Mouse (Mus musculus) layer of hippocampus, adult 2 months (tissue): ENCODE measurements around the gene Acadm. TPM values are rescaled to one million over a fixed set of nuclear protein-coding genes. Genes with fewer than 3 reads are reported as not detected.
A peak's percentile ranks its signal among the peaks of the same experiment; 100 is the strongest.

Source experiments
- DNase-seq, 2 experiments: peaks; one replicate each; pipeline ENCODE4 v3.0.0; 2022; ENCODE audit warnings: low spot score in 2 of 2
- H3K27ac ChIP-seq: fragments of 200-600 bp; 2 replicates; pipeline ENCODE4 v1.8.1; 2022
- H3K4me3 ChIP-seq: fragments of 200-600 bp; 2 replicates; pipeline ENCODE4 v1.8.1; 2022; ENCODE audit warnings: mild to moderate bottlenecking
- CTCF ChIP-seq: fragments of 200-600 bp; conservative IDR thresholded peaks from 2 replicates; pipeline ENCODE4 v1.8.1; 2022; ENCODE audit warnings: antibody characterized with exemption, mild to moderate bottlenecking, moderate library complexity
- total RNA-seq, 2 experiments: library from RNA; stranded (reverse); gene quantifications; 2 replicates each; pipeline ENCODE4 v1.2.3; 2021

Gene Acadm
- total RNA-seq, 2 experiments from 2014 or later = 41.5 to 53.9 TPM

DNA sequence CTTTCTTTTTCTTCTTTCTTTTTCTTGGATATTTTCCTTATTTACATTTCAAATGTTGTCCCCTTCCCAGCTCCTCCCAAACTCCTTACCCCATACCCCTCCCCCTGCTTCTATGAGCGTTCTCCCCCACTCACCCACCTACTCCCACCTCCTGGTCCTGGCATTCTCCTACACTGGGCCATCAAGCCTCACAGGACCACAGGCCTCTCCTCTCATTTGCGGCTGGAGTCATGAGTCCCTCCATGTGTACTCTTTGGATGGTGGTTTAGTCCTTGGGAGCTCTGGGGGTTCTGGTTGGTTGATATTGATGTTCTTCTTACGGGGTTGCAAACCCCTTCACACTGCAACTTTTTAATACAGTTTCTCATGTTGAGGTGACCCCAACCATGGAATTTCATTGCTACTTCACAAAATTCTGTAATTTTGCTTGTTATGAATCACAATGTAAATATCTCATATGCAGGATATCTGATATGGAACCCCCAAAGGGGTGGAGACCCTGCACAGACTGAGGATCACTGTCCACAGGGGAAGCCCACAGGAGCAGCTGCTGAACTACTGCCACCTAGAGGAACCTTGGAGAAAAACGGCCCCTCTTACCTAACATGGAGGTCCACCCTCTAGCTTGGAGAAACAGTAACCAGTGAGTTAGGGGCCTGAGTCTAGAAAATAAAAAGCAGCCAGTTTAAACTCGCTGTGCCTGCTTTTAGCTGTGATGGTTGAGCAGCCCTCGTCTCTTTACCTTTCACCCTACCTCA, 17.4 kb upstream of the Acadm start:
- peak; percentile 74 for TF ChIP-seq CTCF
- Histone ChIP-seq H3K4me3 (no peak overlapping the region), H3K27ac (no peak overlapping the region)
- DNase-seq = no peak

DNA sequence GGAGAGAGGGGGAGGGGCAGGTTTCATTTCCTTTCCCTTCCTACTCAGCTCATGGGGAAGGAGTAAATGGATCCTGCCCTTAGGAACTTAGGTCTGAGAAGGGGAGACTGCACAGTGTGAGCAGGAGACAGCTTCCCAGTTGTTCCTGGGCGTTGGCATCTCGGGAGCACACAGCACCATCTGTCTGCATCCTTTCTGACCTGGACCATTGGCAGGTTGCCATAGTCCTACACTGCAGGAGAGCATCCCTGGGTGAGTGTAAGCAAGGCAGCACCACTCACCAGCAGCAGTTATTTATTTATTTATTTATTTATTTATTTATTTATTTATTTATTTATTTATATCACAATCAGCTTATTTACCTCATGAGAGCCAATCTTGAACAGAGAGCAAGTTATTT, 16.5 kb upstream of the Acadm start:
- H3K4me3 ChIP-seq = no peak overlapping the region
- TF ChIP-seq CTCF = no peak
- no peak overlapping the region for H3K27ac ChIP-seq
- no peak for DNase-seq

DNA sequence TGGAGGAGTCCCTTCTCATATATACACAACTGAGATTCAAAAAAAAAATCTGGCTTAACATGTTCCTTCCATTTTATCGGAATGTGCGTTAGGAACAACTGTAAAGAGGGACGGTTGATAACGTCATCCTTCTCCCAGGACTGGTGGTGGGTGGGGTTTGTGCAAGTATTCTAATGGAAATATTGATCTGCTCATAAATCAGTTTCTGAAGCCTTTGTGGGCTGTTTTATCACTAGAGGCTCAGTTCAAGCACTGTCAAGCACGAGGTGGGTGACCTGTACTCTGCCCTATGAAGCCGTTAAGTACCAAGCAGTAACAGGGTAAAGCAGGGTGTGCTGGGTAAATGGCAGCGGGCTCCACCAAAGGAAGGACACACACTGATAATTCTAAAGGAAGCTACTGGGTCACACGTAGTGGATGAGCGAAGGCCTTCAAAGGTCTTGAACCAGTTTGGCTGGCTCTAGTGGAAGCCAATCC, 15.3 kb upstream of the Acadm start:
- DNase-seq = no peak
- Histone ChIP-seq H3K4me3 (no peak overlapping the region), H3K27ac (no peak overlapping the region)
- no peak; the same call in 1 of the 2 replicates for TF ChIP-seq CTCF

DNA sequence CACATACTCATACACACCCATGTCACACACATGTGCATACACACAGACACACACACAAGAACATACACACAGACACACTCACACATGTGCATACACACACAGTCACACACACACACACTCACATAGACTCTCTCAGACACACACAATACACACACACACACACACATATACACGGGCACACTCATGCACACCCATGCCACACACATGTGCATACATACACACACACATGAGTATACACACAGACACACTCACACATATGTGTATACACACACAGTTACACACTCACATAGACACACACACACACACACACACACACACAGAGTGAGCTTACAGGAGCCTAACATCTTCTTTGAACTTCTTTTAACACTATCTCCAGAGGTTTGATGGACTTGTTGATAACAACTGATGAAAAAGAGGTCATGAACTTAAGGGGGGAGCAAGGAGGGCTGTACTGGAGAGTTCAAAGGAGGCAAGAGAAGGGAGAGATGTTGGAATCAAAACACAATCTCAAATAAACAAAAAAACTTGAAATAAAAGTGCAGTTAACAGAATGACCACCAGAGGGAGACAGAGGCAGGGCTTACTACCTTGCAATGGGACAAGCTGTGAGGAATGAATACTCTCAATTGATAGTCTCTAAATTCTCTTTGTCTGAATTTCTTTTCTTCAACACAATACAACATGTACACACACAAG, 14.8 kb upstream of the Acadm start:
- no peak overlapping the region for H3K27ac ChIP-seq
- DNase-seq = peak; percentile 53 to 67
- H3K4me3 ChIP-seq = no peak overlapping the region
- TF ChIP-seq CTCF = peak; percentile 96

DNA sequence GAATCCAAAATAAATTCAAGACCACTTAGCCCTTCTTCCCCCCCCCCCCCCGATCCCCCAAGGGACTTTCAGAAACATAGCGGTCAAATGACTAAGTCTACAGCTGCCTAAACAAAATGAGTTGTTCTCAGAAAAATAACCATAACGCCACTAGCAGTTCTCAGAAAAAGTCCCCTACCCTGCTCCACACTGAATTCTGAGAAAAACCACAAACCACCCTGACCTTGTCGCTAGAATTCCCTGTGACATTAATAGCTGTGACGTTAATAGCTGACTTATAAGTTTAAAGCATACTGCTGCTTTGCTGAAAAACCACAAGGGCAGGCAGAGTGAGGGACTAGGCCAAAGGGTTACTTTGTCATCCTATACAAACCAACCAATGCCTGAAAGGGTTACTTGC, 13.5 kb upstream of the Acadm start:
- no peak overlapping the region for H3K27ac ChIP-seq
- DNase-seq = no peak
- no peak for TF ChIP-seq CTCF
- no peak overlapping the region for H3K4me3 ChIP-seq

DNA sequence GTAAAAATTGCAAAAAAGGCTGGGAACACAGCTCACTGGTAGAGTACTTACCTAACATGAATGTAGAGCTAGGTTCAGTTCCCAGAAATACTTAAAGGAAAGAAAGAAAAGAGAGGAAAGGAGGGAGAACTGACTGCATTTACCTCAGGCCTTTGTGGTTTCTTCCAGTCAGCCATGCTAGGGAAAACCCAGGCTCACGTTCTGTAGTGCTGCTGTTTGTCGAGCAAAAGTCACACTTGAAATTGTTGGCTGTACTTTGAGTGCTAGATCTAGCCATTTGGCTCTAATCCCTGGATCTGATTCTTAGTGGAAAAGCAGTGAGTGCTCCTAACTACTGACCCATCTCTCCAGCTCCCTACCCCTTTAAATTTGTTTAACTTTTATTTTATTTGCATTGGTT, 3.7 kb upstream of the Acadm start:
- no peak for TF ChIP-seq CTCF
- Histone ChIP-seq H3K4me3 (no peak overlapping the region), H3K27ac (no peak overlapping the region)
- DNase-seq = no peak

DNA sequence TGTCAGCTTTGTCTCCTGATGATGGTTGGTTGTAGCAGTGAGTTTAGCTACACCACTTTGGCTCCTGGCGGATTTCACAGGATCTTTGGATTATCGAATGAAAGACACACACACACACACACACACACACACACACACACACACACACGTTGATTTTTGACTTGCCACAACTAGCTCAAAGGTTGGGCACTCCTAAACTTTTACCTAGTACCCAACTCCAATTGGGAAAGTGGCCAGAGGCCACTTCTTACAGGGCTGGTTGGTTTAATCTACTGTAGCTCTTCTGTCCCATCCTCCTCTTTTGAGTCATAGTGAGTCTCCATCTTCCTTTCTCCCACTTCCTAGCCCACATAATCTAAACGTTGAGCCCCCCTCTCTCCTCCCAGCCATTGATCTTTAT, 2.8 kb upstream of the Acadm start:
- DNase-seq = no peak
- TF ChIP-seq CTCF = no peak
- no peak overlapping the region for H3K27ac ChIP-seq
- H3K4me3 ChIP-seq = no peak overlapping the region

DNA sequence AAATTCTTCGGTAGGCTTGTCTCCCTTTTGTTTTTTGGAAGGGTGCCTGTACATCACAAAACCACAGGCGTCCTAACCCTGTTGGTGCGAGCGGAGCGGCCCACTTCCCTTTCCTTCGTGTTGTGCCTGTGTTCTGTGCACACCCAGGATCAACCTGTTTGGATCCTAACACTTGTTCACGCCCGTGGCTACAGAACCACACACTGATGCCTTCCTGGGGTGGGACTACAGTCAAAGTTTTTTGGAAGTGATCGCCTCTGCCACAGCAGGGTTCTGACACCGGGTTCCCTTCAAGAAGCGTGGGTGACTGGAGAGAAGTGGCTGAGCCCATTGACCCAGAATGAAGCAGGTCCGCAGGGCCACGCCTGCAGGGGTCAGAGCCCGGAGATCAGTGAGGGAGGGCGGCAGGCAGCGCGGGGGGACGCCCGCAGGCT, 514 bp downstream of the Acadm start:
- peak in 1 of 2 experiments; percentile 18 for DNase-seq
- no peak for TF ChIP-seq CTCF

DNA sequence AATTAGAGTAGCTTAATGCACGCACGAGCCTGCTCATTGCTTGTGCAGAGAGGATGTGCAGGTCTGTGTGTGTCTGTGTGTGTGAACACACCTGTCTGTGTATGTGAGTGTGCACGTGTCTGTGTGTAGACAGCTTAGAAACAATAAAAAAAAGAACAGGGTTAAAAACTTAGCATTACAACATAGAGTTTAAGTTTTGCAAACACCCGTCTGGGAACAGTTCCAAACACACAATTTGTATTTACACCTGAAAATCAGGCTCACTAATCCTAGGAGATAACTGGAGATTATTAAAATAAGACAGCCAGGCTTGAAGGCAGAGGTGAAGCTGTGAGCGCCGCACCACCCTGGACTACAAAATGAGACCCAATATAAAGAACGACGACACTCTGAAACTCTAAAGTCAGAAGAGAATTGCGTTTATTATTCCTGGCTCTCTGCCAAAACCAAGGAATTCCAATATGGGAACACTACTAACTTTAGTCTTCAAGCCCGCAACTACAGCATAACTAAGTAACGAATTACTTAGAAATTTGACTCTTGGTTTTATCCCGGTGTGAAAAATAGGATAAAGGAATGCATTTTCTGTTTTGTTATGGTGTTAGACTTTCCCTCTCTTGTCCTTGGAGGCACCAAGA, 1.3 kb downstream of the Acadm start:
- Histone ChIP-seq H3K4me3 (peak overlapping the region; percentile 62), H3K27ac (no peak overlapping the region)
- no peak for TF ChIP-seq CTCF
- no peak for DNase-seq

More for the DNA sequence above, 514 bp downstream of the Acadm start:
- Histone ChIP-seq H3K27ac (peak overlapping the region; percentile 89), H3K4me3 (peak overlapping the region; percentile 62)

DNA sequence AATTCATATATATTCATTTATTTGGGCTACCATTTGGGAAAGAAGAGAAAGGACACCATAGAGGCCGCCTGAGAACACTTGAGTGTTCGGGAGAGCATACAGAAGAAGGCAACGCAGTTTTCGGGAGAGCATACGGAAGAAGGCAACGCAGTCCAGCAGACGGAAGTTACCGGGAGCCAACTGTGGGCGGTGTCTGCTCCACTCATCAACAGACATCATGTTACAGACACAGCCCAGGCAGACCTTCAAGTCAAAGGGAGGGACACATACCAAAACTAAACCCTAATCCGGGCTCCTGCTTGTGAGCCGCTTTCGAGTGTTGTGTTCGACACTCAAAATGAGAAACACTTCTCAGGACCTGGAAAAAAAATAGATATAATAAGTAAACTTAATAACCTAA, 2.8 kb downstream of the Acadm start:
- Histone ChIP-seq H3K4me3 (no peak overlapping the region), H3K27ac (no peak overlapping the region)
- no peak for DNase-seq
- no peak for TF ChIP-seq CTCF

- TF ChIP-seq CTCF = no peak
- H3K27ac ChIP-seq = no peak overlapping the region
- no peak overlapping the region for H3K4me3 ChIP-seq
- DNase-seq = no peak
Observed at GRCm38 (mm10) chr3:153940486-153940885, 3.9 kb downstream of the Acadm start.

GRCm38 (mm10) chr3:153940021-153940420, 4.4 kb downstream of the Acadm start:
- H3K27ac ChIP-seq = no peak overlapping the region
- no peak overlapping the region for H3K4me3 ChIP-seq
- DNase-seq = no peak
- TF ChIP-seq CTCF = no peak

DNA sequence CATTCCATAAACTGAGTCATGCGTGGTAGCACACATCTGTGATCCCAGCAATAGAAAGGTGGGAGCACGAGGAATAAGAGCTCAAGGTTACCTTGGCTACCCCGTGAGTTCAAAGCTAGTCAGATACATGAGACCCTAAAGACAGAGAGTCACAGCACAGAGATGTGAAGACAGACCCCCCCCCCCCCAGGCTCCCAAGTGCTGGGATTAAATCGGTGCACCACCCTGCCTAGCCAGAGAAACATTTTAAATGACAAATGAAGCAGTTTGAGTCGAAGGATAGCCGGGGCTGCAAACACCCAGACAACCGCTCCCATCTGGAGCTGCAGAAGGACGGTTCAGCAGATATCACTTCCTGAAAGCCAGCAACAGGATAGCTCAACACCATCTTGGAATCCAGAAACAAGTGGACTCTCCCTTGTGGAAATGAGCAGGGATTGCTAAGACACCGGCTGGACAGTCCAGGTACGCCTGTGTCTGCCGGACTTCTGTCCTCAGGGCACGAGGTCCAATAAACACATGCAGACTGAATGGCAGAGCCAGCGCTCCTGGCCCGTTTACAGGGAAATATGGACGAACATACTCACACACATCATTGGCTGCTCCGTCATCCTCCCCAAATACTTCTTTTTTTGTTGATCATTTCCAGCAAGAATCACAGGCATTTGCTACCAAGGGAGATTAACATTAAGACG, 7.2 kb downstream of the Acadm start:
- no peak overlapping the region for H3K27ac ChIP-seq
- H3K4me3 ChIP-seq = no peak overlapping the region
- no peak for TF ChIP-seq CTCF
- DNase-seq = no peak
